Mouse (Mus musculus) megakaryocyte, embryonic 14.5 days (primary cell): ENCODE measurements around the gene Nfic.

Experiments
- FLI1 ChIP-seq: IDR thresholded peaks from 2 replicates; pipeline ENCODE4 v1.6.1; 2012; ENCODE audit warnings: low read length, inconsistent platforms, mixed read lengths
- GATA1 ChIP-seq: IDR thresholded peaks from 3 replicates; pipeline ENCODE4 v1.6.1; 2012; ENCODE audit warnings: mixed read lengths, low read length, inconsistent platforms, borderline replicate concordance

DNA sequence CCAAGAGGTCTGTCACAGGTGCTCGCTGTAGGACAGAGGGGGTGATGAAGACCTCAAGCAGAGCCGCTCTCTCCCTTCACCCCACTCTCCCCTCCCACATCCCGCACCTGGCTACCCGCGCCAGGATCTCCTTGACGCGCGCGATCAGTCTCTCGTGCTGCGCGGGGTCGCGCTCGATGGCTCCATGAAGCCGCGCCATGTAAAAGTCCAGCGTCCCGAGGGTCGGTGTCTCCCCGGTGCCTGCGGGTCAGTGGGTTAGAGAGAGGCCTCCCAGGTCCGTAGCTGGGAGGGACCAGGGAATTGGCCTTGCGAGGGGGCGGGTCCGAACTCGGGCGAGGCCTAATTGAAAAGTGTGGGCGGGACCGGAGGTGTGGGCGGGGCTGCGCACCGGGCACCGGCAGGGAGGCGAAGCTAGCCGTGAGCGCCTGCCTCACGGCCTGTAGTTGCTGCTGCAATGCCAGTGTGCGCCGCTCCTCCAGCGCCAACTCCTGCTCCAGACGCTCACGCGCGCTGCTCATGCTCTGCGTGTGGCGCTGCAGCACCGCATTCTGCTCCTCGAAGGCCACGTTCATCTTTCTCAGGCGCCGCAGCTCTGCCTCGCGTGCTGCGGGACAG lies 108.9 kb downstream of the Nfic start:
- TF ChIP-seq GATA1 (no peak), FLI1 (no peak)
